Mouse (Mus musculus) cortical plate, adult 2 months (tissue): ENCODE data around the gene Gm10181.

Source experiments
- CTCF ChIP-seq: fragments of 200-500 bp; IDR thresholded peaks from 2 replicates; pipeline ENCODE4 v1.5.1; 2011; ENCODE audit warnings: mild to moderate bottlenecking, control low read depth, low read length; ENCODE audit not compliant: insufficient read depth; ENCODE audit errors: extremely low read depth
- POLR2A ChIP-seq: fragments of 200-500 bp; IDR thresholded peaks from 2 replicates; pipeline ENCODE4 v1.6.1; 2011; ENCODE audit warnings: mild to moderate bottlenecking, low read length, control low read depth; ENCODE audit not compliant: insufficient read depth; ENCODE audit errors: extremely low read depth

DNA sequence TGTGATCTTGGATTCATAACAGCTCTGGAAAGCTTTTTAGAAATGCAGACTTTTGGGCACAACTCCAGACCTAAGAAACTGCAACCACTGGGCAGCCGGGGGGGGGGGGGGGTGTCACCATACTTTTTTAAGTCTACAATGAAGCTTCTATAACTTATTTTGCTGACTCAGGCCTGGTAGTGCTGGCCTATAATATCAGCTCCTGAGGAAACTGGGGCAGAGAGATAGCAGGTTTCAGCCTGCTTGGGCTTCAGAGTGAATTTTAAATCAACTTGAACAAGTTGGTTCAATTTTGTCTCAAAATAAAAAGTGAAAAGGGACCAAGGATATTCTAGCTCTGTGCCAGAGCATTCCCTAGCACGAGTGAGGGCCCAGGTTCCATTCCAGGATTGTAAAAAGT lies 40.3 kb upstream of the Gm10181 start:
- no peak for TF ChIP-seq CTCF
- no peak for TF ChIP-seq POLR2A
